Mouse (Mus musculus) heart, embryonic 12.5 days (tissue): ENCODE measurements around the gene Cyb5r3. TPM values are rescaled to one million over a fixed set of nuclear protein-coding genes. Genes with fewer than 3 reads are reported as not detected.

ENCODE experiments used
- ATAC-seq: fragments of 200-750 bp; cut with Nextera tagmentation; 2 replicates; pipeline ENCODE4 v1.8.0; 2017; ENCODE audit warnings: moderate TSS enrichment, moderate library complexity; ENCODE audit not compliant: insufficient number of reproducible peaks, low FRiP score
- H3K27ac ChIP-seq: fragments of 300-500 bp; sonication (generic); 2 replicates; pipeline ENCODE4 v1.5.1; 2016; ENCODE audit warnings: mild to moderate bottlenecking, moderate library complexity; ENCODE audit not compliant: poor library complexity, severe bottlenecking
- H3K27me3 ChIP-seq: fragments of 300-500 bp; sonication (generic); replicated peaks from 2 replicates; pipeline ENCODE4 v1.6.1; 2016; ENCODE audit warnings: mild to moderate bottlenecking, moderate library complexity
- H3K36me3 ChIP-seq: fragments of 300-500 bp; sonication (generic); 2 replicates; pipeline ENCODE4 v1.6.1; 2016; ENCODE audit warnings: mild to moderate bottlenecking, moderate library complexity
- H3K4me1 ChIP-seq: fragments of 300-500 bp; sonication (generic); replicated peaks from 2 replicates; pipeline ENCODE4 v1.6.1; 2016; ENCODE audit warnings: mild to moderate bottlenecking
- H3K4me2 ChIP-seq: fragments of 300-500 bp; sonication (generic); 2 replicates; pipeline ENCODE4 v1.6.1; 2016; ENCODE audit warnings: mild to moderate bottlenecking, moderate library complexity
- H3K4me3 ChIP-seq: fragments of 300-500 bp; sonication (generic); 2 replicates; pipeline ENCODE4 v1.5.1; 2016; ENCODE audit warnings: mild to moderate bottlenecking
- H3K9ac ChIP-seq: fragments of 300-500 bp; sonication (generic); 2 replicates; pipeline ENCODE4 v1.6.1; 2016; ENCODE audit warnings: mild to moderate bottlenecking, moderate library complexity
- H3K9me3 ChIP-seq: fragments of 300-500 bp; sonication (generic); replicated peaks from 2 replicates; pipeline ENCODE4 v1.6.1; 2016; ENCODE audit warnings: mild to moderate bottlenecking, moderate library complexity
- WGBS: fragments of 180-500 bp; shearing (Covaris S2); methylation state at CpG from one replicate; pipeline ENCODE4 v1.1.7; 2016; 5-methylcytosine and 5-hydroxymethylcytosine counted together
- polyA plus RNA-seq: library from polyadenylated mRNA; unstranded; fragments of >200 nt; fragmentation: Nextera tagmentation; extraction: Ambion mirVana; gene quantifications from 2 replicates; pipeline ENCODE4 v1.2.1, GENCODE M21; 2016

The Cyb5r3 gene
- polyA plus RNA-seq, 1 experiment from 2014 or later, result 136 TPM

DNA sequence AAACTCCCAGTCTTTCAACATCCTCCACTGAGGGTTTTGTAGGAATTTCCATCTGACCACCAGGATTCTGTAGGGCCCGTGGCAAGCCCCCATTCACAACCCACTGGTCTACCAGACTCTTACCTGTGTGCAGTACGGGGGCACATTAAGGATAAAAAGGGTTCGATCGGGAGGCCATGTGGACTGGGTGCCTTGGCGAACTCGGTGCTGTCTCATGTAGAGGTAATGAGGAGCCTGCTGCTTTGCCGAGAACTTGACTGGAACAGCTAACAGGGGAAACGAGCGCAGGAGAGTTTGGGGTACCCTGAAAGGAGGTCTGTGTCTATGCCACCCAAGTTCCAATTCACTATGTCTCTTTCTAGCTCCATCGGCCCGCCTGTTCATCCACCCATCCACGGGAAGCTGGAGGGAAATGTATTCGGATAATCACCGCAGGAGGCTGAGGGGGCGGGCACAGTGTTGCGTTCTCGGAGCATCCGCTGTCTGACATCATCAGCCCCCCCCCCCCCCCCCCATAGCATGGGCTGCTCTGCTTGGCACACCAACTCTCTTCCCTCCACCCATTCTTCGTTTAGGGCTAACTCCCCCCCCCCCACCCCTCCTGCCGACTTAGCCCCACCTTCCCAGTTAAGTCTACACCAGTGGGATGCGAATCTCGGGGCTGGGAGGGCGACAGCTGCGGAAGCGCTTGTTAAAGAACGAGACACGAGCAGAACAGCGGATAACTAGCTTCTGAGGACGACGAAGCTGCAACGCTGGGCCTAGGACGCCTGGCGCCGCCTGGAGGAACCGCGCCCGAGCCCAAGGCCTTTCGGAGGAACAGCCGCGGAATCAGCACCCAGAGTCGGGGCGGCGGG lies 50.5 kb downstream of the Cyb5r3 start:
- peak overlapping the region; percentile 78 for H3K9ac ChIP-seq
- peak overlapping the region; percentile 96 for H3K4me2 ChIP-seq
- 3% methylated on average over 41 of the region's 43 CpGs for WGBS
- H3K4me3 ChIP-seq, result peak overlapping the region; percentile 87
- H3K27ac ChIP-seq, result peak overlapping the region; percentile 57
- peak; percentile 54 for ATAC-seq
- no peaks in the 10 kb centered on the region for H3K27me3 ChIP-seq
- peaks cover 51% of the 10 kb centered on the region for H3K36me3 ChIP-seq
- H3K4me1 ChIP-seq, result peaks cover 12% of the 10 kb centered on the region
- H3K9me3 ChIP-seq, result no peaks in the 10 kb centered on the region

DNA sequence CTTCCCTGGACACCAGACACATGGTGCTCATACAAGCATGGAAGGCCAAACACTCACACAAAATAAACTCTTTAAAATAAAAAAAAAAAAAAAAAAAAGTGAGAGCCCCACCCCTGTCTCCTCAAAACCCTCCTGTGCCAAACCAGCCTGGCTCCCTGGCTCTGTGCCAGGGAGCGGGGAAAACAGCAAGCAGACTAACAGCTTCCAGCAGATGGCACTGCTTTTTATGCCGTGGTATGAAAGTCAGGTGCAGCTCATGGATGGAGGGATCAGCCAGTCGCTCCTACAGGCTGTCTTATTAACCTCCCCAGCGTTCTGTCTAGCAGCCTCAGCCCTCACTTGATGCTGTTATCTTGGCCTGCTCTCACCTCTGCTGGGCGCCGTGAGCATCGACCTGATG lies 54.0 kb downstream of the Cyb5r3 start:
- ATAC-seq, result no peak
- 45% methylated on average over 7 of the region's 7 CpGs for WGBS
- H3K36me3 ChIP-seq, result peaks cover 57% of the 10 kb centered on the region
- no peak overlapping the region for H3K9ac ChIP-seq
- no peaks in the 10 kb centered on the region for H3K27me3 ChIP-seq
- H3K27ac ChIP-seq, result no peak overlapping the region
- H3K4me1 ChIP-seq, result peaks cover 18% of the 10 kb centered on the region
- H3K4me2 ChIP-seq, result no peak overlapping the region
- no peaks in the 10 kb centered on the region for H3K9me3 ChIP-seq
- H3K4me3 ChIP-seq, result no peak overlapping the region

DNA sequence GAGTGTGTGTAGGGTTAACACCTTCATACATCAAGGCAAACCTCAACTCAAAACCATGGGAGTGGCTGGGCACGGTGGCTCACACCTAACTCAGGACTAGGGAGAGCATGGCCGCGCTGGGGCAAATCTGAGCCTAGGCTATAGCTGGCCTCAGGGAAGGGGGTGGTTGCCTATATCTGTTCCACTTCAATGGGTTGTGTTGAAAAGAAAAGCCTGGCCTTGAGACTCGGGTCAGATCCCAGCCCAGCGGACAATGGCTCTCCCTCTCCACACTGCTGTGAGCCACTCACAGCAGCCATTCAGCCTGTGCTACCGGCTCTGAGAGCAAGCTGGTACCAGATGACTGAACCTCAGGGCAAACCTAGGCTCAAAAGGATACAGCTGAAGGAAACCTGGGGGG lies 57.3 kb downstream of the Cyb5r3 start:
- Histone ChIP-seq H3K4me2 (no peak overlapping the region), H3K27ac (no peak overlapping the region), H3K9ac (no peak overlapping the region), H3K36me3 (peaks cover 55% of the 10 kb centered on the region), H3K4me1 (peaks cover 17% of the 10 kb centered on the region), H3K27me3 (no peaks in the 10 kb centered on the region), H3K9me3 (no peaks in the 10 kb centered on the region), H3K4me3 (no peak overlapping the region)
- WGBS, result 74% methylated on average over 6 of the region's 6 CpGs
- no peak for ATAC-seq

- H3K4me2 ChIP-seq, result no peak overlapping the region
- no peak for ATAC-seq
- no peaks in the 10 kb centered on the region for H3K27me3 ChIP-seq
- H3K4me3 ChIP-seq, result no peak overlapping the region
- peaks cover 51% of the 10 kb centered on the region for H3K36me3 ChIP-seq
- peaks cover 17% of the 10 kb centered on the region for H3K4me1 ChIP-seq
- no peaks in the 10 kb centered on the region for H3K9me3 ChIP-seq
- H3K27ac ChIP-seq, result no peak overlapping the region
- no peak overlapping the region for H3K9ac ChIP-seq
- 84% methylated on average over 9 of the region's 9 CpGs for WGBS
Measured at GRCm38 (mm10) chr15:83114106-83114505, 58.3 kb downstream of the Cyb5r3 start.

DNA sequence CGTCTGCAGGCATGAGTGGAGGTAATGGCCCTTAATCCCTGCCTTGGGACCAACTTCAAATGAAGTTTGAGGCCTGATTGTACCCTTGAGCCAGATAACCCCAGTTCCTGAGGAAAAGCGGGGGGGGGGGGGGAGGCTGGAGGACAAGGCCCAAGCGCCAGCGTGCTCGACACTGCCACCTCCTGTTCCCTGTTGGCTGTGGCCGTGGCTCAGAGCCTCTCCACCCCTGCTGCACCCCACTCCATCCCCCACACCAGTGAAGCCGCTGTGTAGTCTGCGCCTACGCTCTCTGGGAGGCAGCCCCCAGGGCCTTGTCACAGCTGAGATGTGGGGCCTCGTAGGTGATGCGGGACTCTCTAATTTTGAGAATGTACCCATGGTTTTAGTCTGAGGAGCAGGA lies 59.5 kb downstream of the Cyb5r3 start:
- peaks cover 13% of the 10 kb centered on the region for H3K4me1 ChIP-seq
- H3K36me3 ChIP-seq, result peaks cover 40% of the 10 kb centered on the region
- no peaks in the 10 kb centered on the region for H3K9me3 ChIP-seq
- no peak overlapping the region for H3K4me3 ChIP-seq
- peak overlapping the region; percentile 36; the same call in 1 of the 2 replicates for H3K4me2 ChIP-seq
- H3K27me3 ChIP-seq, result no peaks in the 10 kb centered on the region
- 0 out of 2 replicates have a peak, but pooled peaks have one; percentile 62 for ATAC-seq
- H3K9ac ChIP-seq, result no peak overlapping the region
- H3K27ac ChIP-seq, result no peak overlapping the region
- 12% methylated on average over 11 of the region's 11 CpGs for WGBS

- H3K27ac ChIP-seq, result no peak overlapping the region
- WGBS, result 71% methylated on average over 7 of the region's 7 CpGs
- no peak overlapping the region for H3K4me2 ChIP-seq
- no peak for ATAC-seq
- peaks cover 31% of the 10 kb centered on the region for H3K36me3 ChIP-seq
- H3K4me1 ChIP-seq, result peaks cover 13% of the 10 kb centered on the region
- H3K4me3 ChIP-seq, result no peak overlapping the region
- H3K9me3 ChIP-seq, result no peaks in the 10 kb centered on the region
- H3K27me3 ChIP-seq, result no peaks in the 10 kb centered on the region
- no peak overlapping the region for H3K9ac ChIP-seq
Measured at GRCm38 (mm10) chr15:83111874-83112273, 60.5 kb downstream of the Cyb5r3 start.

- H3K4me1 ChIP-seq, result peaks cover 13% of the 10 kb centered on the region
- no peak overlapping the region for H3K27ac ChIP-seq
- no peak overlapping the region for H3K4me2 ChIP-seq
- H3K4me3 ChIP-seq, result no peak overlapping the region
- no peak overlapping the region for H3K9ac ChIP-seq
- H3K27me3 ChIP-seq, result no peaks in the 10 kb centered on the region
- WGBS, result 54% methylated on average over 6 of the region's 6 CpGs
- peaks cover 31% of the 10 kb centered on the region for H3K36me3 ChIP-seq
- ATAC-seq, result no peak
- no peaks in the 10 kb centered on the region for H3K9me3 ChIP-seq
Measured at GRCm38 (mm10) chr15:83111290-83111689, 61.1 kb downstream of the Cyb5r3 start.

DNA sequence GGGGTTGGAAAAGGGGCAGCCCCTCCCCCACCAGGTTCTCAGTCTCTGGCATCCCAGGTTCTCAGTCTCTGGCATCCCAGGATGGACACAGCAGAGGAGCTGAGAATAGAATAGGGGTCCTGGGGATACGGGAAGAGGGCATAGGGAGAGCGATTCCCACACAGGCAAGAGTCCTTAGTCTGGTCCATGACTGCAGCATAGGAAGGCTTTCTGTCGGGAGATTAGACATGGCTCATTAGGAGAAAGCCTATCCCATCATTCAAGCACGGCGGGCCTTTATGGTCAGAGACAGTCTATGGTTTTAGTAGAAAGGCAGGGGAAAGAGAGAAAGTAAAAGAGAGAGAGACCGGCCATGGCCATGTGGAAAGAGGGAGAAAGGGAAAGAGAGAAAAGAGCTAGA lies 64.6 kb downstream of the Cyb5r3 start:
- no peaks in the 10 kb centered on the region for H3K27me3 ChIP-seq
- H3K27ac ChIP-seq, result no peak overlapping the region
- peaks cover 30% of the 10 kb centered on the region for H3K36me3 ChIP-seq
- peaks cover 3% of the 10 kb centered on the region for H3K4me1 ChIP-seq
- no peak overlapping the region for H3K4me3 ChIP-seq
- WGBS, result 72% methylated on average over 6 of the region's 6 CpGs
- H3K9ac ChIP-seq, result no peak overlapping the region
- ATAC-seq, result no peak
- H3K9me3 ChIP-seq, result no peaks in the 10 kb centered on the region
- no peak overlapping the region for H3K4me2 ChIP-seq

GRCm38 (mm10) chr15:83106426-83106825 lies 66.0 kb downstream of the Cyb5r3 start:
- H3K4me2 ChIP-seq, result no peak overlapping the region

More at GRCm38 (mm10) chr15:83106426-83106825, 66.0 kb downstream of the Cyb5r3 start:
- no peak for ATAC-seq
- Histone ChIP-seq H3K36me3 (peaks cover 30% of the 10 kb centered on the region), H3K9ac (no peak overlapping the region), H3K4me1 (peaks cover 3% of the 10 kb centered on the region), H3K27me3 (no peaks in the 10 kb centered on the region), H3K27ac (no peak overlapping the region), H3K4me3 (no peak overlapping the region), H3K9me3 (no peaks in the 10 kb centered on the region)
- WGBS, result 79% methylated on average over 6 of the region's 6 CpGs

Other genes starting within 250 kb of the Cyb5r3 start
- 5.4 and 6.4 TPM in 2 replicates for gene Tcf20, start 184.7 kb downstream of the Cyb5r3 start, polyA plus RNA-seq
- gene Nfam1, start 139.3 kb downstream of the Cyb5r3 start, polyA plus RNA-seq, result 1.7 and 1.9 TPM in 2 replicates
- gene Serhl, start 83.1 kb downstream of the Cyb5r3 start, polyA plus RNA-seq, result 58.9 and 68.8 TPM in 2 replicates
- 39.3 and 44.8 TPM in 2 replicates for gene Rrp7a, start 49.8 kb downstream of the Cyb5r3 start, polyA plus RNA-seq
- gene Poldip3, start 23.2 kb downstream of the Cyb5r3 start, polyA plus RNA-seq, result 89.1 and 90.7 TPM in 2 replicates
- 0.18 TPM in 2 replicates for gene A4galt, start 79.2 kb upstream of the Cyb5r3 start, polyA plus RNA-seq
- 29.4 and 31.6 TPM in 2 replicates for gene Arfgap3, start 177.7 kb upstream of the Cyb5r3 start, polyA plus RNA-seq